Mouse (Mus musculus) frontal cortex, postnatal 36 days (tissue): ENCODE data around the gene F12.
A peak's percentile ranks its signal among the peaks of the same experiment; 100 is the strongest.

Experiments used
- DNase-seq, 2 experiments: peaks; one replicate each; pipeline ENCODE4 v3.0.0; 2022; ENCODE audit warnings: low spot score in 2 of 2

Gene F12

DNA sequence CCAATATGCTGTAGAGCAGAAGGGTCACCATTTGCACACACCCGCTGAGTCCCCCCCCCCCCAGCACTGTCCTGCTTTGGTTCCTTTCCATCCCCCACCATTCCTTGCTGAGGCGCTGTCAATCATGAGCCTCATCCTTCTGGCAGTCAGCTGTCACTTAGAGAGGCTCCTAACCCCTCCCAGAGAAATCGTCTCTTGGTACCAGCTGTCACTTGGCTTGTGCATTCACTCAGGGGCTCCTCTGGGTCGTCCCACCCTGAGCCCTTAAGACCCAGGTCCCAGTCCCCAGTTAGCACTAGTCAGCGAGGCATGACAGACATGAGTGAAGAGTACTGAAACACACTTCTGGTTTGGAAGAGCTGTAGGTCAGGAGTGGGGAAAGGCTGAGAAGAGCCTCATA is 54.9 kb downstream of the F12 start:
- DNase-seq = no peak

DNA sequence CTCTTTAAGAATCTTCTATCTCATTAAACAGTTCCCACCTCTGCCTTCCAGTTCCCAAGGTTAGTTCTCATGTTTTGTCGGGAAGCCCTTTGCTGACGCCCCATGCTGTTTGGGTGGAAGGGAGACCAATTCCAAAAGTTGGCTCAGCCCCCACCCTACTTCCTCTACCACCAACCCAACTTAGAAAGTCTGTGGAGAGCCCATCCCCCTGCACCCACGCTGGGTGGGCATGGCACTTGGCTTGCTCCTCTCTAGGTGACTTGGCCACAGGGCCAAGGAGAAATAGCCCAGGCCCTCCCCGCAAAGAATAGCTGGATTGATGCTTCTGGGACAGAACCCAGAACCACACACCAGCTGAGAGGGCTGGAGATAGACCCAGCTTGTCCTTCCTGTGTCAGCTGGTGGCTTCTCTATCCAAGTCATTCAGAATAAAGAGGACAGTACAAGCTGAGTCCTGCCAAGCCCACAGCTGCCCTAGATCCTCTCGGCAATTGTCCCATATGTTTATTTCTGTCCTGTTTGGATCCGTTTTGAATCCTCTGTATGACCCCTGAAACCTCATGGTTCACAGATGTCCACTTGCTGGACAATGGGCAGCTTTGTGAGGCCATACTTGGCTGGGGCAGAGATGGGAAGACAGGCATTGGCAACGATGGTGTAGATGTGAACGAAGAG is 55.4 kb downstream of the F12 start:
- DNase-seq = peak in 1 of 2 experiments; percentile 42

DNA sequence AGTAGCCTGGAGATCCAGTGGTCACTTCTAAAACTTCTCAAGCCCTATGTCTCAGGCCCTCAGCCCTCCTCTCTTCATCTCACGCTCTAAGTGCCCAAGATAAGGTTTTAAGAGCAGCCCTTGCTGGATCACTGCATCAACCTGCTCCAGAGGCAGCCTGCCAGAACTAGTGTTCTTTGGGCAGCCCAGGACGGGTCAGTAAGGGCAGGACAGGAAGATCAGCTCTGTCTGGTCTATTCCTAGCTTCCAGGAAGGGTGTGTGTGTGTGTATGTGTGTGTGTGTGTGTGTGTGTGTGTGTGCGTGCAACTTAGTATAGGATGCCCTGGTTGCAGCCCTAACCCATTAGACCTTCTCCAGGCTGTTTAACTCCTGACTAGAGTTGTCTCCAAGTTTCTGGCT is 56.4 kb downstream of the F12 start:
- DNase-seq = no peak

DNA sequence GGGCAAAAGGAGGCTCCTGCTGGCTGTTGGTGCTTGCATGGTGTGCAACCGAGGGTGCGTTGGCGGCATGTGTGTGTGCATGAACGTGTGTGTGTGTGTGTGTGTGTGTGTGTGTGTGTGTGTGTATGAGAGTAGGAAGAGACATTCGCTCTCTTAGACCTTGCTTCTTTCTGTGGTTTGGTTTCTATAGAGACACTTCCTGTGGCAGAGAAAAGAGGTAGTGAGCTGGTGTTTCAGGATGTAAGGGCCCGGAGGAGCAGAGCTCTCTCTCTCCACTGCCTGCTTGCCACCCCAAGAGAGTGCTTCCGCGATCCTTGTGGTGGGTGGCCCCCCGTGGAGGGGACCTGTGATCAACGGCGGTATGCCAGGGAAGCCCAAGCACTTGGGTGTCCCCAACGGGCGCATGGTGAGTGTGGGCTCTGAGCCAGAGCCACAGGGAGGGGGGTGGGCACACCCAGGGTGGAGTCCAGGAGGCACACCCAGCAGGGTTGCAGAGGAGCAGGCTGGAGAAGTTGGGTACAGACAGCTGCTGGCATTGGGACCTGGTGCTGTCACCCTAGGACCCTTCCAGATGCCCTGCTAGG is 57.0 kb downstream of the F12 start, which contains the start of gene Rgs14:
Gene Rgs14, plus strand, starts transcription at position 202 of the 584 bp plus-strand sequence.
- DNase-seq = peak; percentile 41 to 58

DNA sequence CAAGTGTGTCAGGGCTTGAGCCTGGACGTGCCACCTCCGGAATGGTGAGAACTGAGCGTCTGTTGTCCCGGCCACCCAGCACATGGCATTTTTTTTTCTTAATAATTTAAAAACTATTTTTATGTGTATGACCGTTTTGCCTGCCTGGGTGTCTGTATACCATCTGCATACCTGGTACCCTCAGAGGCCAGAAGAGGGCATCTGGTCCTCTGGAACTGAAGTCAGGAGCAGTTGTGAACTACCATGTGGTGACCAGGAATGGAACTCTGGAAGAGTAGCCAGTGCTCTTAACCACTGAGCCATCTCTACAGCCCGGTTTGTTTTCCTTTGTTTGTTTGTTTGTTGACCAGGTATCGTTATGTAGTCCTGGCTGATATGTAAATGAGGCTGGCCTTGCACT is 58.2 kb downstream of the F12 start:
- no peak for DNase-seq
